Mouse (Mus musculus) stomach, embryonic 15.5 days (tissue): Measurements from ENCODE around the gene Nefh. TPM values are rescaled to one million over a fixed set of nuclear protein-coding genes. Genes with fewer than 3 reads are reported as not detected.

ENCODE experiments used
- ATAC-seq: fragments of 200-750 bp; cut with Nextera tagmentation; 2 replicates; pipeline ENCODE4 v1.8.0; 2017; ENCODE audit warnings: low read depth, moderate number of reproducible peaks, moderate TSS enrichment; ENCODE audit not compliant: insufficient read depth, low FRiP score
- H3K27ac ChIP-seq: fragments of 300-500 bp; sonication (generic); 2 replicates; pipeline ENCODE4 v1.5.1; 2015; ENCODE audit warnings: mild to moderate bottlenecking, inconsistent platforms
- H3K27me3 ChIP-seq: fragments of 300-500 bp; sonication (generic); replicated peaks from 2 replicates; pipeline ENCODE4 v1.6.1; 2015; ENCODE audit warnings: inconsistent platforms
- H3K36me3 ChIP-seq: fragments of 300-500 bp; sonication (generic); 2 replicates; pipeline ENCODE4 v1.6.1; 2015; ENCODE audit warnings: inconsistent platforms
- H3K4me1 ChIP-seq: fragments of 300-500 bp; sonication (generic); 2 replicates; pipeline ENCODE4 v1.6.1; 2015; ENCODE audit warnings: inconsistent platforms
- H3K4me2 ChIP-seq: fragments of 300-500 bp; sonication (generic); 2 replicates; pipeline ENCODE4 v1.6.1; 2015; ENCODE audit warnings: mild to moderate bottlenecking, inconsistent platforms
- H3K4me3 ChIP-seq: fragments of 300-500 bp; sonication (generic); replicated peaks from 2 replicates; pipeline ENCODE4 v1.5.1; 2015; ENCODE audit warnings: inconsistent platforms
- H3K9ac ChIP-seq: fragments of 300-500 bp; sonication (generic); 2 replicates; pipeline ENCODE4 v1.6.1; 2015; ENCODE audit warnings: inconsistent platforms
- H3K9me3 ChIP-seq: fragments of 300-500 bp; sonication (generic); 2 replicates; pipeline ENCODE4 v1.6.1; 2016; ENCODE audit warnings: inconsistent platforms
- WGBS: fragments of 180-500 bp; shearing (Covaris S2); methylation state at CpG from one replicate; pipeline ENCODE4 v1.1.7; 2015; 5-methylcytosine and 5-hydroxymethylcytosine counted together
- polyA plus RNA-seq: library from polyadenylated mRNA; unstranded; fragments of >200 nt; fragmentation: Nextera tagmentation; extraction: Ambion mirVana; gene quantifications from 2 replicates; pipeline ENCODE4 v1.2.1, GENCODE M21; 2015

Nefh gene
- polyA plus RNA-seq, 1 experiment from 2014 or later: 0.50 TPM

GRCm38 (mm10) chr11:4948792-4949191 lies 928 bp upstream of the Nefh start:
- ATAC-seq: no peak
- no peak overlapping the region for H3K27ac ChIP-seq
- H3K4me2 ChIP-seq: no peak overlapping the region
- H3K4me1 ChIP-seq: peaks cover 7% of the 10 kb centered on the region
- no peak overlapping the region for H3K9ac ChIP-seq
- no peaks in the 10 kb centered on the region for H3K9me3 ChIP-seq
- no peak overlapping the region for H3K4me3 ChIP-seq
- no peaks in the 10 kb centered on the region for H3K36me3 ChIP-seq
- peaks cover 85% of the 10 kb centered on the region for H3K27me3 ChIP-seq
- WGBS: 36% methylated on average over 8 of the region's 8 CpGs

GRCm38 (mm10) chr11:4946947-4947812 lies 684 bp downstream of the Nefh start:
- Histone ChIP-seq H3K27ac (no peak overlapping the region), H3K4me1 (peaks cover 7% of the 10 kb centered on the region), H3K4me3 (peak overlapping the region; percentile 46), H3K4me2 (peak overlapping the region; percentile 85), H3K27me3 (peaks cover 69% of the 10 kb centered on the region), H3K9ac (no peak overlapping the region), H3K36me3 (no peaks in the 10 kb centered on the region), H3K9me3 (no peaks in the 10 kb centered on the region)
- under 1% methylated on average over 119 of the region's 120 CpGs for WGBS
- peak; percentile 69 for ATAC-seq

DNA sequence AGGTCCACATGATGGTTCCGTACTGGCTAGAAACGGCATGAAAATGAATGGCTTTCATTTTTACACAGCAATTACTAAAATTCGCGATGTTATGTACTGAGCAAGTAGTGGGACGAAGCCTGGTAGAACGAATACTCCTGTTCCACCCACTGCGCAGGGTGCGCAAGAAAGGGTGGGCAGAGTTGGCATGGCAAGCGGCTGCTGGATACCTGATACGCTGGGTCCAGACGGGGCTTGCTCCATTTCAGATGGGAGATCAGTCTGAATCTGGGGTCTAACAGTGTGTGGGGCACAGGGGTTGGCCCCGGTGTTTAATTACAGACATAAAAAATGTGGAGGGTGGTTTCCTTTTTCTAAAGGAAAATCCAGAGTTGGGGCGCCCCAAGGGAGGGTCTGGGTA lies 1.3 kb downstream of the Nefh start:
- Histone ChIP-seq H3K9me3 (no peaks in the 10 kb centered on the region), H3K27ac (no peak overlapping the region), H3K4me2 (peak overlapping the region; percentile 85), H3K4me3 (peak overlapping the region; percentile 46), H3K36me3 (no peaks in the 10 kb centered on the region), H3K27me3 (peaks cover 64% of the 10 kb centered on the region), H3K4me1 (peaks cover 7% of the 10 kb centered on the region), H3K9ac (no peak overlapping the region)
- no peak for ATAC-seq
- 47% methylated on average over 13 of the region's 13 CpGs for WGBS

GRCm38 (mm10) chr11:4936243-4936642 lies 11.6 kb downstream of the Nefh start:
- Histone ChIP-seq H3K9me3 (no peaks in the 10 kb centered on the region), H3K27me3 (no peaks in the 10 kb centered on the region), H3K4me3 (no peak overlapping the region), H3K4me1 (peaks cover 5% of the 10 kb centered on the region; the same call in 1 of the 2 replicates), H3K27ac (no peak overlapping the region), H3K36me3 (no peaks in the 10 kb centered on the region), H3K4me2 (no peak overlapping the region), H3K9ac (no peak overlapping the region)
- 83% methylated on average over 5 of the region's 5 CpGs for WGBS
- ATAC-seq: no peak

DNA sequence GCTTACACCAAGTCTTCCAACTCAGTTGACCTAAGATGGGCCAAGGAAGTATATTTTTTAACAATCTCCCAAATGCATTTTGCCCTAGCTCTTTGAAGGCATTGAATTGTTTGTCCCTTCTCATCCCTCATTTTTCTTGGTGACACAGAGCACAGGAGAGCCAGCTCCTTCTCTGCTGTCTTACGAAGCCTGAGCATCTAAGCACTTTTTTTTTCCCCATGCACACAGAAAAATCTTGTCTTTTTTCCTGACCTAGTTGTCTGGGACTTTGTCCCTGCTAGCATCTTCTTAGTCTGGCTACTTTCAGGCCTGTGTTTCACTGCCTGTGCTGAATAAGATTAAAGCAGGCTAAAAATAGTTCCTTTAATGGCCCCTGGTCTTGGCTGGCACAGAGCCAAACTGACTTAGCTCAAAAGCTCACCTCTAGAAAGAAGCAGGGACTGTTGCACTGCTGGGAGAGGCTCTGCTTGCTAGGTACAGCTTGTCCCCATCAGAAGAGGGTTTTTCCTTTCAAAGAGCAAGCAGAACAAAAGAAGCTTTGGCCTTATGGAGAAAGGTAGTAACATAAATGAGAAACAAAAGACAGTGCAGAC lies 16.8 kb downstream of the Nefh start:
- no peak overlapping the region for H3K4me2 ChIP-seq
- H3K36me3 ChIP-seq: peaks cover 11% of the 10 kb centered on the region; the same call in 1 of the 2 replicates
- H3K4me1 ChIP-seq: peaks cover 14% of the 10 kb centered on the region
- no peak overlapping the region for H3K9ac ChIP-seq
- no peaks in the 10 kb centered on the region for H3K27me3 ChIP-seq
- 33% methylated on average over 1 of the region's 1 CpGs for WGBS
- ATAC-seq: peak; percentile 47; the same call in 1 of the 2 replicates
- no peak overlapping the region for H3K4me3 ChIP-seq
- peak overlapping the region; percentile 57; the same call in 1 of the 2 replicates for H3K27ac ChIP-seq
- H3K9me3 ChIP-seq: no peaks in the 10 kb centered on the region

DNA sequence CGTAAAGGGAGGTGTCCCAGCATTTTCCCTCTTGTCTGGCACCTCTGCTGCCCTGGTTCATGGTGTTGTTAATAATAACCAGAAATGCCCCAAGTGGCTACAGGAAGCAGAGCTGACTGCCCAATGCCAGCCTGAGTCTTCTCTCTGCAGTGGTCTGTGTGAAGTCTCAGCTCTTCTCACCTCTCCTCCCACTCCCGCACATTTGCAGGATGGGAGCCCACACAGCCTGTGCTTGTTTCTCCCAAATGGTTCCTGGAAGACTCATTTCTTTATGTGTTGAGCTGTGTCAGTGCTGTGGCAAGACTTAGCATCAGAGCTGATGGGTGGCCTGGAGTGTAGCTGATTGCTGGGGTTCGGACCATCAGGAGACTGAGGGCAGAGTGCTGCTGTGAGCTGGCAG lies 20.6 kb downstream of the Nefh start:
- peaks cover 14% of the 10 kb centered on the region for H3K4me1 ChIP-seq
- H3K36me3 ChIP-seq: peaks cover 31% of the 10 kb centered on the region
- no peak for ATAC-seq
- no peaks in the 10 kb centered on the region for H3K9me3 ChIP-seq
- H3K27ac ChIP-seq: no peak overlapping the region
- no peak overlapping the region for H3K4me2 ChIP-seq
- no peak overlapping the region for H3K9ac ChIP-seq
- 81% methylated on average over 3 of the region's 3 CpGs for WGBS
- H3K27me3 ChIP-seq: no peaks in the 10 kb centered on the region
- no peak overlapping the region for H3K4me3 ChIP-seq

- Histone ChIP-seq H3K4me2 (no peak overlapping the region), H3K36me3 (peaks cover 51% of the 10 kb centered on the region), H3K9ac (no peak overlapping the region), H3K27ac (no peak overlapping the region), H3K9me3 (no peaks in the 10 kb centered on the region), H3K27me3 (no peaks in the 10 kb centered on the region), H3K4me3 (no peak overlapping the region), H3K4me1 (no peaks in the 10 kb centered on the region)
- 91% methylated on average over 7 of the region's 7 CpGs for WGBS
- ATAC-seq: no peak
Measured at GRCm38 (mm10) chr11:4921751-4922150, 26.1 kb downstream of the Nefh start.

GRCm38 (mm10) chr11:4921281-4921680 lies 26.6 kb downstream of the Nefh start:
- no peak for ATAC-seq
- Histone ChIP-seq H3K27me3 (no peaks in the 10 kb centered on the region), H3K9ac (no peak overlapping the region), H3K4me2 (no peak overlapping the region), H3K4me1 (no peaks in the 10 kb centered on the region), H3K27ac (no peak overlapping the region), H3K36me3 (peaks cover 47% of the 10 kb centered on the region), H3K4me3 (no peak overlapping the region), H3K9me3 (no peaks in the 10 kb centered on the region)
- WGBS: 87% methylated on average over 2 of the region's 2 CpGs

DNA sequence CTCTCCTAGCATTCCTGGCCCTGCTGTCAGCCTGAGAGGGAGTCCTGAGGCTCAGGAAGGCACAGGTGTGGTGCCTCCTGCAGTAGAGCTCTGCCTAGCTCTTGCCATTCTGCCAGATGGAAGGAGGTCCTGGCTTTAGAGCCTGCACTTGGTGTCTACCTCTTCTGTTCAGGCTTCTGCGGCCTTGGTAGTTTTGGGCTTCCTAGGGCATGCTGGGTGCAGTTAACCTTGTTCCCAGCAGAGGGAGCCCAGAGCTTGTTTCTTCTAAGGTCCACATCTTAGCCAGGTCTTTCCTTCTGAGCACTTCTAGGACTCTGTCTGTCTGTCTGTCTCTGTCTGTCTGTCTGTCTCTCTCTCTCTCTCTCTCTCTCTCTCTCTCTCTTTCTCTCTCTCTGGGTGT lies 31.8 kb downstream of the Nefh start:
- Histone ChIP-seq H3K36me3 (peaks cover 40% of the 10 kb centered on the region), H3K9ac (no peak overlapping the region), H3K4me1 (no peaks in the 10 kb centered on the region), H3K27ac (no peak overlapping the region), H3K27me3 (no peaks in the 10 kb centered on the region), H3K9me3 (no peaks in the 10 kb centered on the region), H3K4me2 (no peak overlapping the region), H3K4me3 (no peak overlapping the region)
- no peak for ATAC-seq
- 23% methylated on average over 1 of the region's 1 CpGs for WGBS

- WGBS: 91% methylated on average over 6 of the region's 6 CpGs
- H3K27ac ChIP-seq: no peak overlapping the region
- H3K27me3 ChIP-seq: no peaks in the 10 kb centered on the region
- no peak overlapping the region for H3K4me2 ChIP-seq
- no peak for ATAC-seq
- no peak overlapping the region for H3K9ac ChIP-seq
- no peaks in the 10 kb centered on the region for H3K9me3 ChIP-seq
- peaks cover 37% of the 10 kb centered on the region for H3K36me3 ChIP-seq
- no peaks in the 10 kb centered on the region for H3K4me1 ChIP-seq
- no peak overlapping the region for H3K4me3 ChIP-seq
Measured at GRCm38 (mm10) chr11:4906231-4906630, 41.6 kb downstream of the Nefh start.

GRCm38 (mm10) chr11:4901956-4902355 lies 45.9 kb downstream of the Nefh start:
- 88% methylated on average over 6 of the region's 6 CpGs for WGBS
- H3K27me3 ChIP-seq: no peaks in the 10 kb centered on the region
- ATAC-seq: no peak
- no peak overlapping the region for H3K4me2 ChIP-seq
- H3K4me3 ChIP-seq: no peak overlapping the region
- no peak overlapping the region for H3K9ac ChIP-seq
- H3K27ac ChIP-seq: no peak overlapping the region
- no peaks in the 10 kb centered on the region for H3K9me3 ChIP-seq
- no peaks in the 10 kb centered on the region for H3K4me1 ChIP-seq
- peaks cover 26% of the 10 kb centered on the region for H3K36me3 ChIP-seq

DNA sequence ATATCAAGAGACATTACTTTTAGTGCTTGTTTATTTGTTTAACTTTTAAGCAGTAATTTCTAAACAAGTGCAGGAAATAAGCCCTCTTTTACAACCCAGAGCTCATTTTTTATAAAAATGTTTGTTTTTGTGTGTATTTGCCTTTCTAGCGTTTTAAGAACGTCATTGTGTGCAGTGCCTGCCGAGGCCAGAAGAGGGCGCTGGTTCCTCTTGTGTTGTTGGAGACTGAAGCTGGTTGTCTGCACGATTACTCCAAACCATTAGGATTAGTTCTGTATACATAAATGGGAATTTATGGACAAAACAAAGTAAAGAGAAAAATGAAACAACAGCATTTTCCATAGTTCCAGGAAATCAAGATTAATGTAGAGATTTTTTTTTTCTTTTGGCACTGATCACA lies 47.4 kb downstream of the Nefh start:
- no peak for ATAC-seq
- Histone ChIP-seq H3K36me3 (peaks cover 20% of the 10 kb centered on the region), H3K27me3 (no peaks in the 10 kb centered on the region), H3K27ac (no peak overlapping the region), H3K9ac (no peak overlapping the region), H3K4me2 (no peak overlapping the region), H3K9me3 (no peaks in the 10 kb centered on the region), H3K4me3 (no peak overlapping the region), H3K4me1 (peaks cover 5% of the 10 kb centered on the region)
- WGBS: 69% methylated on average over 5 of the region's 5 CpGs
